30 mouse cellular contexts compared by ENCODE assay signal in genomic region chr2:85533934-85534333, GRCm38 (mm10). TPM values are rescaled to one million over a fixed set of nuclear protein-coding genes. Genes with fewer than 3 reads are reported as not detected.
"Had no signal": no experiment of that assay in that cellular context is flagged by ENCODE, and none has a peak within 500 bp of the region (broad histone marks: within the 10 kb centered on the region; RNA-seq: fewer than 3 reads in every experiment).

No protein-coding gene starts in this region.

- H3K27me3 ChIP-seq: heart, embryonic 12.5 days; hindbrain, embryonic 12.5 days; limb, embryonic 12.5 days had no signal

- H3K9ac ChIP-seq: forebrain, postnatal 0 days; heart, embryonic 12.5 days; hindbrain, embryonic 12.5 days; hindbrain, embryonic 14.5 days; limb, embryonic 12.5 days had no signal

- H3K36me3 ChIP-seq: heart, embryonic 10.5 days; heart, embryonic 12.5 days; hindbrain, embryonic 10.5 days; hindbrain, embryonic 12.5 days; limb, embryonic 10.5 days; limb, embryonic 12.5 days had no signal

- H3K4me2 ChIP-seq: heart, embryonic 12.5 days; hindbrain, embryonic 12.5 days; hindbrain, embryonic 14.5 days; limb, embryonic 12.5 days; liver, embryonic 11.5 days had no signal

- ATAC-seq: forebrain, postnatal 0 days; hindbrain, embryonic 16.5 days; inflammation-experienced regulatory T-cells, adult 6 months had no signal

- DNase-seq: forebrain, postnatal 0 days; gastrocnemius, adult 2 months; gastrocnemius, postnatal 10 days; gastrocnemius, postnatal 25 days; heart, adult 18-20 months; heart, postnatal 10 days; heart, postnatal 4 days; kidney, adult 18-20 months; kidney, adult 8-10 months; kidney, postnatal 10 days; kidney, postnatal 25 days; kidney, postnatal 4 days; layer of hippocampus, adult 9-11 months; liver had no signal

- H3K27ac ChIP-seq: gastrocnemius, adult 2 months; heart, embryonic 10.5 days; hindbrain, embryonic 10.5 days; hindbrain, embryonic 12.5 days; hindbrain, embryonic 14.5 days; left cerebral cortex, adult 2 months; limb, embryonic 10.5 days; limb, embryonic 12.5 days had no signal

- H3K4me3 ChIP-seq: gastrocnemius, adult 2 months; heart, embryonic 10.5 days; heart, embryonic 12.5 days; hindbrain, embryonic 10.5 days; hindbrain, embryonic 12.5 days; left cerebral cortex, adult 2 months; limb, embryonic 10.5 days; limb, embryonic 12.5 days had no signal

- H3K9me3 ChIP-seq: heart, embryonic 10.5 days; heart, embryonic 12.5 days; hindbrain, embryonic 10.5 days; hindbrain, embryonic 12.5 days; limb, embryonic 10.5 days; limb, embryonic 12.5 days had no signal

- H3K4me1 ChIP-seq: heart, embryonic 10.5 days; heart, embryonic 12.5 days; hindbrain, embryonic 12.5 days; limb, embryonic 10.5 days; limb, embryonic 12.5 days had no signal

RNA-seq across cellular contexts. Expression of gene 4833423E24Rik, which starts 15.1 kb away (rescaled TPM):
- polyA plus RNA-seq: heart, embryonic 10.5 days; heart, embryonic 12.5 days; heart, embryonic 14.5 days; hindbrain, embryonic 10.5 days; inflammation-experienced regulatory T-cells, adult 6 months; kidney, embryonic 14.5 days; kidney, embryonic 16.5 days; limb, embryonic 10.5 days; limb, embryonic 12.5 days; liver, embryonic 11.5 days had no signal

RNA-seq across cellular contexts. Expression of gene Olfr996, which starts 45.1 kb away (rescaled TPM):
- polyA plus RNA-seq: forebrain, postnatal 0 days; heart, embryonic 10.5 days; heart, embryonic 12.5 days; heart, embryonic 14.5 days; heart, embryonic 16.5 days; hindbrain, embryonic 10.5 days; hindbrain, embryonic 12.5 days; hindbrain, embryonic 14.5 days; hindbrain, embryonic 16.5 days; inflammation-experienced regulatory T-cells, adult 6 months; kidney, embryonic 14.5 days; kidney, embryonic 16.5 days; limb, embryonic 10.5 days; limb, embryonic 12.5 days; limb, embryonic 14.5 days; liver, embryonic 11.5 days had no signal

RNA-seq across cellular contexts. Expression of gene Olfr998, which starts 54.8 kb away (rescaled TPM):
- polyA plus RNA-seq: forebrain, postnatal 0 days; heart, embryonic 10.5 days; heart, embryonic 12.5 days; heart, embryonic 14.5 days; heart, embryonic 16.5 days; hindbrain, embryonic 10.5 days; hindbrain, embryonic 12.5 days; hindbrain, embryonic 14.5 days; hindbrain, embryonic 16.5 days; inflammation-experienced regulatory T-cells, adult 6 months; kidney, embryonic 14.5 days; kidney, embryonic 16.5 days; limb, embryonic 10.5 days; limb, embryonic 12.5 days; limb, embryonic 14.5 days; liver, embryonic 11.5 days had no signal
